Mouse (Mus musculus): ENCODE data around the gene Arrdc5. TPM values are rescaled to one million over a fixed set of nuclear protein-coding genes. Genes with fewer than 3 reads are reported as not detected.

Arrdc5 gene
- polyA plus RNA-seq, 1 experiment from 2014 or later, result not detected

DNA sequence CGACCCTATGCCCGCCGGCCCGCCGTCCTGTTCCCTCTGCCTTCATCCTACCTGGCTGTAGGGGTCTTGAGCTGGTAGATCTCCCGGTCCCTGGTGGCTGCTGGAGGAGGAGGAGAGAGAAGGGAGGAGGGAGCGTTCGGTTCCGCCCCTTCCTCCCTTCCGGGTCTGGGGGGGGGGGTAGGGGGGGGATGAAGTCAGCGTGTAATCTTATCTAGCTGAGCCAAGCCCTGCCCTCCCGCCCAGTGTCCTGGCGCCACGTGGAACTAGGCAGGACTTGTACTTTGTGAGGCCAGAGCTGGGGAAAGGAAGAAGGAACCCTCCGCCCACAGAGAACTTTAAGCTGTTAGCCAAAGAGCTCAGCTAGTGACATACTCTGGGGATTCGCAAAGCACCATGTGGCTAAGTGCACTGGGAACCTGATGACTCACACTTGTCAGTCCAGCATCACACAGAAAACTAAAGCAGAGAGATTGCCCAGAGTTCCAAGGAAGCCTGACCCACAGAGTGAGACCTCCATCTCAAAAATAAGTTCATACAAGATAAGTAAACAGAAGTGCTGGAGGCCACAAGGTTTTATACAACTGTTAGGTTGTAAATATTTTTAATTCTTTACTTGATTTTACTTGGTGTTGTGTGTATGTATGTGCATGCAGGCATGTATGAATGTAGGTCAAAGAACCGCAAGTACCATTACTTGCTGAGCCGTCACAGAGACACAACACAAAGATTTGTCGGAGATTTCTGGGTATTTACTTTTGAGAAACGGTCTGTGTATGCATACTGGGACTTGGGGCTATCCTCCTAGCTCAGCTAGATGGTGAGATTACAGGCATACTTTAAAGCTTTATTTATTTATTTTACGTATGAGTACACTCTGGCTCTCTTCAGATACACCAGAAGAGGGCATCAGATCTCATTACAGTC lies 23.2 kb downstream of the Arrdc5 start, which contains the start of gene Ticam1:
Ticam1 (minus strand) TSS at position 144 of the 924 bp plus-strand sequence.
- ATAC-seq, result peak; percentile 86
- peak within 1 kb of the TSS; percentile 76 for H3K4me3 ChIP-seq (ENCODE audit: low read depth, low read length)
- 5% methylated on average over 15 of the region's 21 CpGs for WGBS (ENCODE audit: insufficient replicate concordance)
- H3K4me2 ChIP-seq (ENCODE audit: low read depth, low read length), result peak within 1 kb of the TSS; percentile 88
- TF ChIP-seq EP300 (IDR thresholded peaks at IDR 0.05; ENCODE audit: low read depth) (peak; percentile 87), CTCF (IDR thresholded peaks at IDR 0.05; ENCODE audit: low read depth) (peak; percentile 55)
- DNase-seq, result peak; percentile 93
- H3K27me3 ChIP-seq (ENCODE audit: insufficient read depth, low read length), result no peaks in the 10 kb centered on the region
- peak within 1 kb of the TSS; percentile 81 for H3K9ac ChIP-seq (replicated peaks)
- H3K36me3 ChIP-seq (replicated peaks; ENCODE audit: insufficient read depth, low read length), result peaks cover 31% of the 10 kb centered on the region
- peak within 1 kb of the TSS; percentile 96 for H3K27ac ChIP-seq (ENCODE audit: low read depth)
- H3K4me1 ChIP-seq (ENCODE audit: insufficient read depth), result peaks cover 43% of the 10 kb centered on the region
- H3K9me3 ChIP-seq (ENCODE audit: low read length), result no peaks in the 10 kb centered on the region

GRCm38 (mm10) chr17:56275842-56276480 lies 24.1 kb downstream of the Arrdc5 start:
- DNase-seq (peak; percentile 52), ATAC-seq (peak; percentile 41)
- H3K36me3 ChIP-seq (replicated peaks; ENCODE audit: insufficient read depth, low read length), result peaks cover 34% of the 10 kb centered on the region
- H3K27ac ChIP-seq (ENCODE audit: low read depth), result peak overlapping the region; percentile 96
- peaks cover 39% of the 10 kb centered on the region for H3K4me1 ChIP-seq (ENCODE audit: insufficient read depth)
- TF ChIP-seq EP300 (IDR thresholded peaks at IDR 0.05; ENCODE audit: low read depth) (no peak), CTCF (IDR thresholded peaks at IDR 0.05; ENCODE audit: low read depth) (no peak)
- H3K27me3 ChIP-seq (ENCODE audit: insufficient read depth, low read length), result no peaks in the 10 kb centered on the region
- no peaks in the 10 kb centered on the region for H3K9me3 ChIP-seq (ENCODE audit: low read length)
- H3K4me3 ChIP-seq (ENCODE audit: low read depth, low read length), result peak overlapping the region; percentile 76
- peak overlapping the region; percentile 81 for H3K9ac ChIP-seq (replicated peaks)
- WGBS (ENCODE audit: insufficient replicate concordance), result 9% methylated on average over 5 of the region's 5 CpGs
- peak overlapping the region; percentile 88 for H3K4me2 ChIP-seq (ENCODE audit: low read depth, low read length)

GRCm38 (mm10) chr17:56273986-56274385 lies 26.1 kb downstream of the Arrdc5 start:
- ATAC-seq, result no peak
- Histone ChIP-seq H3K27me3 (ENCODE audit: insufficient read depth, low read length) (no peaks in the 10 kb centered on the region), H3K4me2 (ENCODE audit: low read depth, low read length) (no peak overlapping the region), H3K27ac (ENCODE audit: low read depth) (peak overlapping the region; percentile 16), H3K9ac (replicated peaks) (no peak overlapping the region), H3K9me3 (ENCODE audit: low read length) (no peaks in the 10 kb centered on the region), H3K4me3 (ENCODE audit: low read depth, low read length) (no peak overlapping the region), H3K36me3 (replicated peaks; ENCODE audit: insufficient read depth, low read length) (peaks cover 31% of the 10 kb centered on the region), H3K4me1 (ENCODE audit: insufficient read depth) (peaks cover 41% of the 10 kb centered on the region)
- WGBS (ENCODE audit: insufficient replicate concordance), result 79% methylated on average over 5 of the region's 5 CpGs
- no peak for DNase-seq
- no peak for TF ChIP-seq EP300 (IDR thresholded peaks at IDR 0.05; ENCODE audit: low read depth)
- no peak for TF ChIP-seq CTCF (IDR thresholded peaks at IDR 0.05; ENCODE audit: low read depth)

- Histone ChIP-seq H3K4me2 (ENCODE audit: low read depth, low read length) (no peak overlapping the region), H3K4me1 (ENCODE audit: insufficient read depth) (peaks cover 35% of the 10 kb centered on the region), H3K9ac (replicated peaks) (peak overlapping the region; percentile 30), H3K9me3 (ENCODE audit: low read length) (no peaks in the 10 kb centered on the region), H3K36me3 (replicated peaks; ENCODE audit: insufficient read depth, low read length) (peaks cover 28% of the 10 kb centered on the region), H3K27me3 (ENCODE audit: insufficient read depth, low read length) (no peaks in the 10 kb centered on the region), H3K4me3 (ENCODE audit: low read depth, low read length) (no peak overlapping the region), H3K27ac (ENCODE audit: low read depth) (peak overlapping the region; percentile 16)
- WGBS (ENCODE audit: insufficient replicate concordance), result 83% methylated on average over 7 of the region's 7 CpGs
- ATAC-seq (no peak), DNase-seq (no peak)
- TF ChIP-seq EP300 (IDR thresholded peaks at IDR 0.05; ENCODE audit: low read depth), result no peak
- no peak for TF ChIP-seq CTCF (IDR thresholded peaks at IDR 0.05; ENCODE audit: low read depth)
These were observed 26.6 kb downstream of the Arrdc5 start for GRCm38 (mm10) chr17:56273482-56273881.

- TF ChIP-seq EP300 (IDR thresholded peaks at IDR 0.05; ENCODE audit: low read depth) (no peak), CTCF (IDR thresholded peaks at IDR 0.05; ENCODE audit: low read depth) (no peak)
- peak overlapping the region; percentile 30 for H3K9ac ChIP-seq (replicated peaks)
- H3K27me3 ChIP-seq (ENCODE audit: insufficient read depth, low read length), result no peaks in the 10 kb centered on the region
- 67% methylated on average over 3 of the region's 3 CpGs for WGBS (ENCODE audit: insufficient replicate concordance)
- H3K27ac ChIP-seq (ENCODE audit: low read depth), result peak overlapping the region; percentile 66; the same call in 1 of the 2 replicates
- peaks cover 28% of the 10 kb centered on the region for H3K4me1 ChIP-seq (ENCODE audit: insufficient read depth)
- DNase-seq (peak; percentile 75), ATAC-seq (peak; percentile 5; the same call in 1 of the 2 replicates)
- no peak overlapping the region for H3K4me2 ChIP-seq (ENCODE audit: low read depth, low read length)
- no peak overlapping the region for H3K4me3 ChIP-seq (ENCODE audit: low read depth, low read length)
- no peaks in the 10 kb centered on the region for H3K9me3 ChIP-seq (ENCODE audit: low read length)
- H3K36me3 ChIP-seq (replicated peaks; ENCODE audit: insufficient read depth, low read length), result peaks cover 24% of the 10 kb centered on the region
These were observed 27.4 kb downstream of the Arrdc5 start for GRCm38 (mm10) chr17:56272644-56273043.
